Mouse (Mus musculus) lung, embryonic 16.5 days (tissue): ENCODE results near the gene Vps9d1. TPM values are rescaled to one million over a fixed set of nuclear protein-coding genes. Genes with fewer than 3 reads are reported as not detected.

Experiments
- ATAC-seq: fragments of 200-750 bp; cut with Nextera tagmentation; 2 replicates; pipeline ENCODE4 v1.8.0; 2017; ENCODE audit warnings: low read depth, mild to moderate bottlenecking, moderate library complexity
- H3K27ac ChIP-seq: fragments of 300-500 bp; sonication (generic); 2 replicates; pipeline ENCODE4 v1.5.1; 2014; ENCODE audit warnings: mild to moderate bottlenecking, control low read depth, low read length
- H3K27me3 ChIP-seq: fragments of 300-500 bp; sonication (generic); 2 replicates; pipeline ENCODE4 v1.6.1; 2014; ENCODE audit warnings: low read depth, low read length, mixed read lengths; ENCODE audit not compliant: control insufficient read depth, insufficient read depth
- H3K36me3 ChIP-seq: fragments of 300-500 bp; sonication (generic); 2 replicates; pipeline ENCODE4 v1.6.1; 2014; ENCODE audit warnings: low read length; ENCODE audit not compliant: control insufficient read depth, insufficient read depth
- H3K4me1 ChIP-seq: fragments of 300-500 bp; sonication (generic); replicated peaks from 2 replicates; pipeline ENCODE4 v1.6.1; 2014; ENCODE audit warnings: low read length, mixed read lengths; ENCODE audit not compliant: control insufficient read depth, insufficient read depth
- H3K4me2 ChIP-seq: fragments of 300-500 bp; sonication (generic); 2 replicates; pipeline ENCODE4 v1.6.1; 2014; ENCODE audit warnings: low read depth, low read length, control low read depth
- H3K4me3 ChIP-seq: fragments of 300-500 bp; sonication (generic); 2 replicates; pipeline ENCODE4 v1.5.1; 2014; ENCODE audit warnings: mild to moderate bottlenecking, low read length, control low read depth
- H3K9ac ChIP-seq: fragments of 300-500 bp; sonication (generic); 2 replicates; pipeline ENCODE4 v1.6.1; 2014; ENCODE audit warnings: low read length, control low read depth
- H3K9me3 ChIP-seq: fragments of 300-500 bp; sonication (generic); 2 replicates; pipeline ENCODE4 v1.6.1; 2016; ENCODE audit warnings: low read length; ENCODE audit not compliant: control insufficient read depth
- WGBS: fragments of 180-500 bp; shearing (Covaris S2); extraction: QIAGEN DNeasy Blood & Tissue Kit; methylation state at CpG from one replicate; pipeline ENCODE4 v1.1.7; 2014; 5-methylcytosine and 5-hydroxymethylcytosine counted together
- polyA plus RNA-seq: library from polyadenylated mRNA; unstranded; fragments of >200 nt; fragmentation: Nextera tagmentation; extraction: Ambion mirVana; gene quantifications from 2 replicates; pipeline ENCODE4 v1.2.1, GENCODE M21; 2015

Vps9d1 gene
- 23.2 and 23.5 TPM in 2 replicates for polyA plus RNA-seq

DNA sequence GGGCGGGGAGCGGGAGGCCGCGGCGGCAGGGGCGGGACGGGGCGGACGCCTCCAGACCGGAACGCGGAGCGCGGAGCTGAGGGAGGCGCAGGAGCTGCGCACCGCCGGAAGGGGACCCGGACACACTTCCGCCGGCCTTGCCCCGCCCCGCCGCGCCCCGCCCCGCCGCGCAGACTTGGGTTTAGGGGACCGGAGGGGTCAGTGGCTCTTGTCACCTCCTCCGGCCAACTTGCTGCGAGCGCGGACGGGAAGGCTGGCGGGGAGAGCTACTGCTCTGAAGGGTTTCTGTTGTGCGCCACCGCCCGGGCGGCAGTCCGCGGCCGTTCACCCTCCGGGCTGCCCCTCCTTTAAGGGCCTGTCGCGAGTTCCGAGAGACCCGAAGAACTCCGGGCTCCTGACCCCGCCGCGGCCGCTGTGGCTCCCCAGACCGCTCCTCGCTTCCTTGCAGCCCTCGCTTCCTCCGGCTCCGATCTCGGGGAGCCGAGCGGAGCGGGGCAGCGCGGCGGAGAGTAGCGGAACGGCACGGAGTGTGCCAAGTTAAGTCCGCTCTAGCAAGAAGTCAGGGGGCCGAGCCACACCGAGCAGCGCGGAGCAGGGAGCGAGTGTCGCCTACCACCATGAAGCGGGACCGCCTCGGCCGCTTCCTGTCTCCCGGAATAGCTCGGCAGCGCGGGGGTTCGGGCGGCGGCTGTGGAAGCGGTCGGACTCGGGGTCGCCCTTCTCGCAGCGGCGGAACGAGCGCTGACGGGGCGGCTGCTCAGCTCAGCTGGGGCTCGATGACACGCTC is at the start of gene Vps9d1, which contains the start of gene Zfp276:
Gene Vps9d1, minus strand, starts transcription at position 250 of the 787 bp plus-strand sequence.
Gene Zfp276, plus strand, starts transcription at position 97 of the 787 bp plus-strand sequence.
- peak within 1 kb of the TSS; percentile 76 for H3K27ac ChIP-seq
- H3K27me3 ChIP-seq, result no peaks in the 10 kb centered on the region
- whole genome bisulfite sequencing, result 0% methylated on average over 87 of the region's 99 CpGs
- peaks cover 19% of the 10 kb centered on the region for H3K4me1 ChIP-seq
- peak within 1 kb of the TSS; percentile 99 for H3K9ac ChIP-seq
- H3K4me2 ChIP-seq, result peak within 1 kb of the TSS; percentile 90
- peak within 1 kb of the TSS; percentile 97 for H3K4me3 ChIP-seq
- H3K9me3 ChIP-seq, result no peaks in the 10 kb centered on the region
- peaks cover 12% of the 10 kb centered on the region for H3K36me3 ChIP-seq
- peak; percentile 98 for ATAC-seq

DNA sequence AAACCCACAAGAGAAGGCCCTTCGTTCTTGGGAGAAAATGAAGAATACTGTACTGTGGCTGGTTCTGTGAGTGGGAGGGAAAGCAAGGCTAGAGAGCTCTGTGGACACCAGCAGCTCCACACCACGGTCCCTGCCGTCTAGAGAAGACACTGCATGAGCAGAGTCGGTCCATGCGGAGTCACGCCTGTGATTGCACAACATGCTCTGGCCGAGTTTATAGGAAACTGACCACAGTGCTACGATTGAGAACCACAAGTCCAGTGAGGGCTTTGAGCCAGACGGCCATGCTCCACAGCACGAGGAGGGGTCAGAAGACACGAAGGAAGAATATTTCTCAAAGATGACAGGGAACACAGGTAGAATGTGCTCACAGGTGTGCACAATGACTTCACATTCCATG is 44.2 kb upstream of the Vps9d1 start:
- ATAC-seq, result no peak
- no peaks in the 10 kb centered on the region for H3K9me3 ChIP-seq
- H3K27ac ChIP-seq, result no peak overlapping the region
- H3K36me3 ChIP-seq, result peaks cover 5% of the 10 kb centered on the region
- no peak overlapping the region for H3K4me2 ChIP-seq
- H3K4me1 ChIP-seq, result no peaks in the 10 kb centered on the region
- no peaks in the 10 kb centered on the region for H3K27me3 ChIP-seq
- 85% methylated on average over 11 of the region's 11 CpGs for WGBS
- no peak overlapping the region for H3K4me3 ChIP-seq
- no peak overlapping the region for H3K9ac ChIP-seq

DNA sequence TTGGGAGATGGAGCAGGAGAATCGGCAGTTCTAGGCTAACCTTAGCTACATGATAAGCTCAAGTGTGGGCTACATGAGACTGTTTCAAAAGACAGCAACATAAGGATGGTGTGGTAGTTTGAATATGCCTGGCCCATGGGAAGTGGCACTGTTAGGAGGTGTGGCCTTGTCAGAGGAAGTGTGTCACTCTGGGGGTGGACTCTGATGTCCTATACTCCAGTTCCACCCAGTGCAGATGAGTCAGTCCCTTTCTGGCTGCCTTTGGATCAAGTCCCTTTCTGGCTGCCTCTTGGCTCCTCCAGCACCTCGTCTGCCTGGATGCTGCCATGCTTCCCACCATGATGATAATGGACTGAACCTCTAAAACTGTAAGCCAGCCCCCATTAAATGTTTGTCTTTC is 38.6 kb upstream of the Vps9d1 start:
- Histone ChIP-seq H3K9ac (no peak overlapping the region), H3K27ac (no peak overlapping the region), H3K4me3 (no peak overlapping the region), H3K36me3 (peaks cover 19% of the 10 kb centered on the region), H3K27me3 (no peaks in the 10 kb centered on the region), H3K4me2 (no peak overlapping the region), H3K9me3 (no peaks in the 10 kb centered on the region), H3K4me1 (no peaks in the 10 kb centered on the region)
- 90% methylated on average over 2 of the region's 2 CpGs for WGBS
- ATAC-seq, result no peak

DNA sequence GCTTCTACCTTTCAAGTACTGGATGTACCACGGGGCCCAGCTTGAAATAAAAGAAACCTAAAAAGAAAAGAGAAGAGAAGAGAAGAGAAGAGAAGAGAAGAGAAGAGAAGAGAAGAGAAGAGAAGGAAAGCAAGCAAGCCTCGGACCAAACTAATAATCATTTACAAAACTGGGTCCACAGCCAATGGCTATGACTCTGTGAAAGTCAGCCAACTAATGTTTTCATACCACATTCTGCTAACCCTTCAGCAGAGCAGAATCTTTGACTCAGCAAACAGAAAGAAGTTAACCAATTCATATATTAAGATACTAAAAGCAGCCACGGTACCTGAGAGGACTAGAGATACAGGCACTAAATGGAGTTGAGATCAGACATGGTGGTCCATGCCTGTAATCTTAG is 38.1 kb upstream of the Vps9d1 start:
- no peaks in the 10 kb centered on the region for H3K9me3 ChIP-seq
- peaks cover 20% of the 10 kb centered on the region for H3K36me3 ChIP-seq
- no peaks in the 10 kb centered on the region for H3K4me1 ChIP-seq
- 77% methylated on average over 3 of the region's 3 CpGs for WGBS
- H3K27me3 ChIP-seq, result no peaks in the 10 kb centered on the region
- H3K9ac ChIP-seq, result no peak overlapping the region
- no peak for ATAC-seq
- no peak overlapping the region for H3K4me3 ChIP-seq
- H3K4me2 ChIP-seq, result no peak overlapping the region
- H3K27ac ChIP-seq, result no peak overlapping the region

DNA sequence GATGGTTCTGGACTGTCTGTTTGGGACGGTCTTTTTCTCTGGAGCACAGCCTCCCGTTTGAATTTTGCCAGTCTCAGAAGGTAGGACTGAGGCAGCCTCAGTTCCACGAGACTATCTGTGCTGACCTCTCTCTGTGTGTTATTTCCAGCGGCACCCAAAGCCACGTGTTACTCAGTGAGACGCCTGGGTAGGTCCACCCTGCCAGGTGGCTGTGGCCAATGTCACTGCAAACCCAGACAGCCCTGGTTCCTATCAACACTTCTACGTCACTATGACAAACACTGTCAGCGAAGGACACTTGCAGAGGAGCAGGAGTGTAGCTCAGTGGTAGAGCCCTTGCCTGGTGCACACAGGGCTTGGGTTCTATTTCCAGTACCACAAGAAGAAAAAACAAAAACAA is 37.6 kb upstream of the Vps9d1 start:
- ATAC-seq, result no peak
- Histone ChIP-seq H3K4me1 (no peaks in the 10 kb centered on the region), H3K9ac (no peak overlapping the region), H3K36me3 (peaks cover 22% of the 10 kb centered on the region), H3K27me3 (no peaks in the 10 kb centered on the region), H3K4me3 (no peak overlapping the region), H3K9me3 (no peaks in the 10 kb centered on the region), H3K27ac (no peak overlapping the region), H3K4me2 (no peak overlapping the region)
- 78% methylated on average over 8 of the region's 8 CpGs for WGBS

DNA sequence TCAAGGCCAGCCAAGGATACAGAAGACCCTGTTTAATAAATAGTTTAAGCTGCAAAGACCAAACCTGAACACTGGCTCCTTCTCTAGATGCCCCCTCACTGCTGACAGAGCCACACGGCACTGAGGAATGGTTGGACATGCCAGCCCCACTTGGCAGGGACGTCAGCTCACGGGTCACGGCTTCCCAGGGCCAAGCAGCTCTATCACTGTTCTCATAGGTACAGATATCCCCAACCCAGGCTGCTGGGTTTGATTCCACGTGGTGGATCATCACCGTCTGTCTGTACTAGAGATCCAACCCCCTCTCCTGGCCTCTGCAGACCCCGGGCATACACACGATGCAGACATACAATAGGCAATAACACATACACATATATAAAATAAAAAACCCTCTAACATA is 36.5 kb upstream of the Vps9d1 start:
- H3K27ac ChIP-seq, result no peak overlapping the region
- H3K36me3 ChIP-seq, result peaks cover 19% of the 10 kb centered on the region
- H3K4me3 ChIP-seq, result no peak overlapping the region
- no peak for ATAC-seq
- H3K9ac ChIP-seq, result no peak overlapping the region
- no peaks in the 10 kb centered on the region for H3K4me1 ChIP-seq
- H3K27me3 ChIP-seq, result no peaks in the 10 kb centered on the region
- H3K9me3 ChIP-seq, result no peaks in the 10 kb centered on the region
- no peak overlapping the region for H3K4me2 ChIP-seq
- whole genome bisulfite sequencing, result 91% methylated on average over 8 of the region's 8 CpGs

DNA sequence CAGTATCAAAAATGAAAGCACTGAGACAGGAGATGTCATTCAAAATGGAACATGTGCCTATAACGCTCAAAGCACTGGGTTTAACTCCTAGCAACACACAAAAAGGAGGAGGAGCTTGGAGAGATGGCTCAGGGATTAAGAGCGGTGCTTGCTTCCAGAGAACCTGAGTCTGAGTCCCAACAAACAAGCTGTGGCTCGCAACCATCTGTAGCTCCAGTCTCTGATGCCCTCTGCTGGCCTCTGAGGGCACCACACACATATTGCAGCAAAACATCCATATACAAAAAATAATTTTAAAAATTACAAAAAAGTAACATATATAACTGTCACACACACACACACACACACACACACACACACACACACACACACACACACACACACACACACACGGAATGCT is 36.0 kb upstream of the Vps9d1 start:
- Histone ChIP-seq H3K9me3 (no peaks in the 10 kb centered on the region), H3K4me2 (no peak overlapping the region), H3K4me1 (no peaks in the 10 kb centered on the region), H3K27ac (no peak overlapping the region), H3K4me3 (no peak overlapping the region), H3K27me3 (no peaks in the 10 kb centered on the region), H3K36me3 (peaks cover 19% of the 10 kb centered on the region), H3K9ac (no peak overlapping the region)
- WGBS, result 84% methylated on average over 4 of the region's 4 CpGs
- ATAC-seq, result no peak

DNA sequence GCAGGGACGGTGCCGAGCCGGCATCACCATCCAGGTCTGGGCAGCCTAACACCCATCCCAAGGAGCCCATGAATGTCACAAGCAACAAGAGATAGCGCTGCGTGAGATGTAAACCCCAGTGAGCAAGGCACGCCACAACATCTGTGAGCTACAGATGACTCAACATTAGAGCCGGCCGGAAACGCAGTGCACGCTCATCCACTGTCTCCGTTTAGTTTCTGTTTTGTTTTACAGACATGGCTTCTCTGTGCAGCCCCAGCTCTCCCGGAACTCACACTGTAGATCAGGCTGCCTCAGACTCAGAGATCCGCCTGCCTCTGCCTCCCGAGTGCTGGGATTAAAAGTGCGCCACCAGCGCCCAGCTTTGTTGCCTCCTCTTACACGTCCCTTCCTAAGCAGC is 33.2 kb upstream of the Vps9d1 start:
- H3K4me2 ChIP-seq, result no peak overlapping the region
- H3K36me3 ChIP-seq, result peaks cover 15% of the 10 kb centered on the region
- H3K4me1 ChIP-seq, result no peaks in the 10 kb centered on the region
- H3K9ac ChIP-seq, result no peak overlapping the region
- ATAC-seq, result no peak
- no peak overlapping the region for H3K4me3 ChIP-seq
- H3K27me3 ChIP-seq, result no peaks in the 10 kb centered on the region
- WGBS, result 90% methylated on average over 17 of the region's 17 CpGs
- H3K9me3 ChIP-seq, result no peaks in the 10 kb centered on the region
- H3K27ac ChIP-seq, result no peak overlapping the region

DNA sequence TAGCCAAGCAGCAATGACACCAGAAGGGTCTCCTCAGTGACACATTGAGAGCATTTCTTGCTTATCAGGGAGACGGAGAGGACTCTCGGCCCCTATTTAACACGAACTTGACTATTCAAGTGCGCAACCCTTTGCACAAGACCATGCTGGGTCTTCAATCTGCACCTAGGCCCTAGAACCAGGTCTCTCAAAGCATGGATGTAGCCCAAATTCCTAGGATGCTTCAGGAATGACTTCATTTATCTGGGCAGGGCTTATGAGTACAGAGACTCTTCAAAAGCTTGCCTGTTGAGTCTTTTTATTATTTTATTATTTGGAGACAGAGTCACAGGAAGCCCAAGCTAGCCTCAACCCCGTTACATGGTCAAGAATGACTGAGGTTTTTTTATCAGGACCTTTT is 30.3 kb upstream of the Vps9d1 start:
- 54% methylated on average over 5 of the region's 5 CpGs for WGBS
- Histone ChIP-seq H3K4me2 (no peak overlapping the region), H3K4me1 (no peaks in the 10 kb centered on the region), H3K9ac (no peak overlapping the region), H3K27me3 (no peaks in the 10 kb centered on the region), H3K36me3 (peaks cover 11% of the 10 kb centered on the region), H3K27ac (no peak overlapping the region), H3K4me3 (no peak overlapping the region), H3K9me3 (no peaks in the 10 kb centered on the region)
- peak; percentile 17; the same call in 1 of the 2 replicates for ATAC-seq
